Mouse (Mus musculus) gastrocnemius, adult 8-10 months (tissue): Measurements from ENCODE around the gene Lmbrd2. TPM values are rescaled to one million over a fixed set of nuclear protein-coding genes. Genes with fewer than 3 reads are reported as not detected.
"Not testable (repeated sequence)": the region's sequence is repeated elsewhere in the genome, so short reads cannot be mapped to it uniquely, and the experiment has no call there.

Experiments
- DNase-seq, 2 experiments: peaks; one replicate each; pipeline ENCODE4 v3.0.0; 2022; ENCODE audit warnings: low spot score in 2 of 2
- total RNA-seq, 4 experiments: library from RNA; stranded (reverse); gene quantifications; 2 replicates each; pipeline ENCODE4 v1.2.4; 2022

The Lmbrd2 gene
- total RNA-seq, 4 experiments from 2014 or later, result 15.9 to 19.6 (median 16.6) TPM

DNA sequence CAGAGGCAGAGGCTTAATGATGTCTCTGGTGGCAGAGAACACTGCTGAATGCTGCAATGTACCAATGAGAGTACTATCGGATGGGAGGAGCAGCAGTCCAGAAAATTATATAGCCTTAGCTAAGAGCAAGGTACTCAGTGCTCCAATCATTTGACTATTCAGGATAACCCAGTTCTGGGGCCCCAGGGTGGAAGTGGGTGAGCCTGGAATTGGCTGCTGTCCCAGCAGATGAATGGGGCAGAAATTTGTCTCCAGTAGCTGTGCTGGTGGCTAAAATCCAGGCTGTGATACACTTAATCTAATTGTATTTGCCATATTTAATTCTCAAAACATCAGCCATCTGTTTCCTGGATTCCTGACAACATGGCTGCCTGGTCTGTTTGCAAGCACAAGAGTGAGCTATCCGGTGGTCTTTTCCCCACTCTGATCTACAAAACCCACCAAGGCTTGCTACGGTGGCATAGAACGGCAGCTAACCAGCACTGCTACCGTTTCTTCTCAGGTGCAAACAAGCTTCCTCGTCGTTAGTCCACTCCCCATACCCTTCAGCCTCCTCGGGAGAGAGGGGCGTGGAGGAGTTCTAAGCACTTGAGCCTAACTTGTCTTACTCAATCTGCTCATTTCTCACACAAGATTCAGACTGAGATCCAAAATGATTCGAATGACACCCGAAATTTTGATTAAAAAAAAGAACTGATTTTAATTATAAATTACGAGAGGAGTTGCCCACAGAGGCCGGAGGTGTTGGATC, 7.5 kb upstream of the Lmbrd2 start:
- no peak for DNase-seq

DNA sequence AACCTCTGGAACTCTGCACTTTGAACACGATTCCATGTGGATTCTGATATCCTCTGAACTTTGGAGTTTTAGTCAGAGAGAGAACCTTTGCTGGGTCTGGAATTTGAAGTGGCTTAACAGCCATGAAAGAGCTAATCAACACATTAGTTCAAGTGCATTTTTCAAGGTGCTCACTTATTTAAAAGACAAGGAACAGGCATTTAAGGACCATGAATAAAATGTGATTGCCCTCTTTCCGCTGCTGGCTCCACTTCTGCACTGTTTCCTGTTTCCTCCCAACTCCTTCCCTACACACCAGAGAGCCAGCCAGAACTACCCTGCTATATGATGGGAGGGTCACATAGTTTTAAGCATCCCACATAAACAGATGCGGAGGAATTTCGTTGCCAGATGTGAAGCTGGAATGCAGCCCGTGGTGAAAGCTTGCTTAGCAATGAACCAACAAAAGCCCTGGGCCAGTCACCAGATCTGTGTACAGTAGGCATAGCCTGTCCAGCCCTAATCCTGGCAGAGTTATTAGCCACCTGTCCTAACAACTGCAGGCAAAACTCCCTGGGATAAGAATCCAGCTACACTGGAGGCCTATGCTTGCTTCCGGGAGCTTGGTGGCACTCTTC, 5.4 kb upstream of the Lmbrd2 start:
- peak in 1 of 2 experiments; percentile 9 for DNase-seq

DNA sequence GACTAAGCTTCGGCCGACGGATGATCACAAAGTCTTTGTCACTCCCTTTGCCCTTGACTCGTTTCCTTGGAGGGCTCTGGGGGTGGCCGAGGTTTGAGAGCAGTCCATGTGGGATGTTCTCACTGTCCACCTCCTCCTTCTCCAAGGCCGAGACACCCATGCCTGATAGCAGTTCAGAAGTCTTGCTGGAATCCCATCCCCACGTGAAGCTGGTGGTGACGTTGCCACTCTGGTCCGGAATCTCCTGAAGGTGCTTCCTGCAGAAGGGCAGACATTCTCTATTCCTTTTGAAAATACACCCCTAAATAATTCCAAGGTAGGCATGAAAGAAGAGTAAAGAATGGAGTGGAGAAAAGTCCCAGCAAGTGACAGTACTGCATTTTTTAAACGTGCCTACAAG, 903 bp upstream of the Lmbrd2 start:
- no peak for DNase-seq

DNA sequence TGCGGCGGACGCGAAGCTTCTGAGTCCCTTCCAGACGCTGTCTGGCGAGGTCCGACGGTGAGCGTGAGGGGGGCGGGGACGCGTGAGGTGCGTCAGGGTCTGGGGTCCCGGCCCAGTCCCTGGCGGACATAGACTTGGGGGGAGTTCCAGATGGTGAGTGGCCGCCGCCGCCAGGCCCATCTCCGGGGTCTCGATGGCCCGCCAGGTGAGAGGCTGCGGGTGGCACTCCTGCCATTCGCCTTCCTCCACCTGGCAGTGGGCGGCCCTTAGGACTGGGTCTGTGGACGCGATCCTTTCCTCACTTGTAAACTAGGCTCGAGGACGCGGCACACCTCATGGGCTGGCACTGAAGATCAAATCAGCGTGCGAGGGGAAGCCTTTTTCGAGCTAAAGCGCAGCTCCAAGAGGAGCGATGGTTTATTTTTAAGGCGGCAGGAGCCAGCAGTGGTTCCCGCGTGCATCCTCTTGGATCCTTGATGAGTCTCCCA, 378 bp downstream of the Lmbrd2 start:
- no peak for DNase-seq

DNA sequence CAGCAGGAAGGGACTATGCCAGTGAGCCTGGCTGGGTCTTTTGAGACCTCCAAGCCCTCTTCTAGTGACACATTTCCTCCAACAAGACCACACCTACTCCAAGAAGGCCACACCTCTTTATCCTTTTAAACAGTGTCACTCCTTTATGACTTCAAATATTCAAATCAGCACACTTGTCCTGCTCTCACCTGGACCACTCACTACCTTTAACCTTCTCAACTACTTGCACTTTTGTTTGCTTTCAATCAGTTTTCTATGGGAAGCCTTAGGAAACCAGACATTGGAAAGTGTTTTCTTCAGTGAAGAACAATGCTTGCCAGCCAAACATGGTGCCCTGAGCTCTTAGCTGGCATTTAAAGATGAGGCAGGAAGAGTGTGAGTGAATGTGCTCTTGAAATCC, 15.0 kb downstream of the Lmbrd2 start, which contains the start of gene Skp2:
Skp2 (minus strand) TSS at position 101 of the 400 bp plus-strand sequence.
- DNase-seq, result no peak

DNA sequence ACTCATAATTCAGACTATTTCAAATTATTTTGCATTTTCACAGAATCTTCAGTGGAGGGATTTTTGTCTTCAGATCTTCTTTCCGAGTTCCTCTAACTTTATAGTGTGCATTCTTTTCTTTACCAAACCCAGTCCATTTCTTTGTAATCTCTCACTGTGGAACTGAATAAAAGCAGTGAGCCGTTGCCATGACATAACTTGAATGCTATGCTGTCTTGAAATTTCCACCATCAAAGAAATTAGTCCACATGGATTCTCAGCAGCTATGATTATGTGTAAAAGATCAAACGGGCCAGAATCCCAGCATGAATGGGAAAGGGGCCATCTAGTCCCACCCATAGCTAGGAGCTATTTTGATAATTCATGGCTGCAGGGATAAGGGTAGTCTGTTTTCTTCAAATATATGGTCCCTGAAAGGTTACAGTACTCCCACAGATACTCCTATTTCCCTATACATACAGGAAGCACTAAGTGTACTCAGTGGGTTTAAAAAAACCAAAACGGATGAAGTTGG, 22.3 kb downstream of the Lmbrd2 start:
- DNase-seq, result no peak

DNA sequence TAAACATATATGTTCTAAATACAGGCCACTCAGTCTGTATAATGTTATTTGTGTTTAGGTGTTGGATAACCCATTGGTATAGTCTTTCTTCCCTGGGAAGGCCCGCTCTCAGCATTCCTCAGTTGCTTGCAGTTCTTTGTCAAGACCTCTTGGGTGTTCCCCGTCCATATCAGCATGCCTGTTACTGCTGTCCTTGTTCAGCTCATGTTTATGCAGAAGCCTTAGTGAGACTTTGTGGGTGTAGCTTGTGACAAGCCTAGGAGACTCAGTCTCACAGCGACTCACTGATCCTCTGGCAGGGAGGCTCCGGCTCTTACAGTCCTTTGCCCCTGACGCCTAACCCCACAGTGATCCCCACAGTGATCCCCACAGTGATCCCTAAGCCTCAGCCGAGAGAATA, 23.8 kb downstream of the Lmbrd2 start:
- no peak for DNase-seq

DNA sequence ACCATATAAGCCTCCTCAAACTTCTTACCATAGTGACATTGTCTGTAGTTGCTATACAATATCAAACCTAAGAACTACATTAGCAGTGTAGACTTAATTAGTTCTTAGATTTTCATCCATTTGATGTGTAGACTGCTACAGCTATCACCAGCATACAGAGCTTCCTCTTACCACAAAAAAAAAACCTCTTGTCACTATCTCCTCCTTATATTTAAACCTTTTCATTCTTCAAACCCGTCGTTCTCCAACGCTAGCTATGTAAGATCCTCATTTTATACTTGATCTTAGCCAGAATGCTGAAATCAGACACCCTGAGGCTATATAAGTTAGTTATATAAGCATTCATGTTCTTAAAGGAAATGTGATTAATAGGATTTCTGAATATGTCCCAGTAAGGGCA, 36.7 kb downstream of the Lmbrd2 start:
- DNase-seq, result no peak

DNA sequence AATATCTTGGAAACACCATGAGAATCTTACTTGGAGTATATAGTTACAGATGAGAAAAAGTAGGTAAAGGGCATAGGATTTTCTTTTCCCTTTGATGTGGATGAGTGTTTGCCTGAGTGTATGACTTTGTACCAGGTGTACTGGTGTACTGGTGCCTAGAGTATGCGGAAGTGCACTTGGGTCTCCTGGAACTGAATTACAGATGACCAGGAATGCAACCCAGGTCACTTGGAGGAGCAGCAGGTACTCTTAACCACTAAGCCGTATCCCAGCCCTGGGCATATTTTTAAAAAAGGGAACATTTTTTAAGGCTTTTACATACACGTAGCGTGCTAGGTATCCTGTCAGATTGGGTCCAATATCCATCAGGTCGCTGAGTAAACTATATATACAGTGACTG, 43.6 kb downstream of the Lmbrd2 start:
- DNase-seq, result no peak

DNA sequence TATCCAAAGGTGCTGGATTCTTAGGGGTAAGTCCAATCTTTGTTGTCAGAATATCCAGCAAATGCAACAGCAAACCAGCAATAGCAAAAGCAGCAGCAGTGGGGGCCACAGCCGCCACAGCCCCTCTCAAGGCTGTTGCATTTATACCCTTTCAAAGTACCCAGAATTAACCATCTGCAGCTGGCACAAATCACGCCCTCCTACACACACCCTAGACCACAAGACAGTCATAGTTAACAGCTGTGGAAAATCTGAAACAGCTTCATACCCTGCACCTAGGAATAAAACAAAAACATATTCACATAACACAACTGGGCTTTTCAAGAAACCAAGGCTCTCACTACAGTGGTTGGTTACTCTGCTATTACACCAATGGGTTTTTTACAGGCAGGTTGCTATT, 49.4 kb downstream of the Lmbrd2 start:
- DNase-seq, result no peak

DNA sequence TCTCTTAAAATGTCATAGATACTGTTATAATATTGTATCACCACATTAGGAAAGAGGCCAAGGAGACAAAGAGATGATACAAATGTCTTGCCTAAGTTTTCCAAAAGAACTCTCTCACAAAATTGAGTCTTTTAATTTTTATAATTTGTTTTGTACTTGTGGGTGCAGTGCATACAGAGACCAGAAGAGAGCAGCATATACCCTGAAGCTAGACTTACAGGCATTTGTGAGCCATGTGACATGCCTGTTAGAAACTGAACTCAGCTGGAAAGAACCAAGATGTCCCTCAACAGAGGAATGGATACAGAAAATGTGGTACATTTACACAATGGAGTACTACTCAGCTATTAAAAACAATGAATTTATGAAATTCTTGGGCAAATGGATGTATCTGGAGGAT, 52.3 kb downstream of the Lmbrd2 start:
- DNase-seq, result not testable (repeated sequence)

DNA sequence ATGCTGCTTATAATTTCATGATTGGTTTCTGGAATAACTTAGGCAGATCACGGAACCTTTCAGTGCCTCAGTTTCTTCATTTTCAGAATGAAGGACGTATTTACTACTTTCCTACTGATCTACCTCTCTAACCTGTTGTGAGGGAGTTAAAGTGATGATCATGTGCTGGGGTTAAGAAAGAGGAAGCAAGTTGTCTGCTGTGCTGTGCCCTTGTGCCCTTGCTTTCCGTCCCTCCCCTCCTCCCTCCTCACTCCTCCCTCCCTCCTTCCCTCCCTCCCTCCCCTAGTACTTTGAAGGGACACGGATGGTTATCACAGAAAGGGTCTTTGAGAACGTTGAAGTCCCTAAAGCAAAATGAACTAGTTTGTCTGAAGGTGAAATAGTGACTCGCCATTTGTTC, 58.1 kb downstream of the Lmbrd2 start:
- DNase-seq, result no peak

DNA sequence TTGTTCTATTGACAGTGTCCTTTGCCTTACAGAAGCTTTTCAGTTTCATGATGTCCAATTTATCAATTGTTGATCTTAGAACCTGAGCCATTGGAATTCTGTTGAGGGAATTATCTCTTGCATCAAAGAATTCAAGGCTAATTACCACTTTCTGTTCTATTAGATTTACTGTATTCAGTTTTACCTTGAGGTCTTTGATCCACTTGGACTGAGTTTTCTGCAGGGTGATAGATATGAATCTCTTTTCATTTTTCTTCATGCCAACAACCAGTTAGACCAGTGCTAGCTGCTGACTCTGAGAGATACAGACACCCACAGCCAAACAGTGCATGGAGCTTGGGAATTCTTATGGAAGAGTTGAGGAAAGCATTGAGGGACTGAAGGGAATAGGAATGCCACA, 71.5 kb downstream of the Lmbrd2 start:
- DNase-seq, result no peak

DNA sequence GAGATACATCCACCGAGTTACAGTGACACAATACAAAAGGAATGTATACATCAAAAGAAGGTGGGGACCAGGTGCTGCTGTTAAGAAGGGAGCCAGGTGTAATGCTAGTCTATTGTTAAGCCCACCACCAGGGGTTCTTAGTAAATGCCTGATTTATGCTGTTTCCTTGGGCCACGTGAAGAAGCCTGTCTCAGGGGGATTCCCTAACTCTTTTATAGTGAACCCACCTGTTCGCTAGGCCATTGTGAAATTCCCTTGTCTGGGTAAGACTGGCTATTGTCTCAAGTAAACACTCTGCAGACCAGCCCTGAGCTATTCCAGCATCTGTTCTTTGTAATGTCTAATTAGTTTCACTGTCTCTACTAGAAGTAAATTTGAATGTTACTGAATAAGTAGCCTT, 72.7 kb downstream of the Lmbrd2 start:
- DNase-seq, result not testable (repeated sequence)

DNA sequence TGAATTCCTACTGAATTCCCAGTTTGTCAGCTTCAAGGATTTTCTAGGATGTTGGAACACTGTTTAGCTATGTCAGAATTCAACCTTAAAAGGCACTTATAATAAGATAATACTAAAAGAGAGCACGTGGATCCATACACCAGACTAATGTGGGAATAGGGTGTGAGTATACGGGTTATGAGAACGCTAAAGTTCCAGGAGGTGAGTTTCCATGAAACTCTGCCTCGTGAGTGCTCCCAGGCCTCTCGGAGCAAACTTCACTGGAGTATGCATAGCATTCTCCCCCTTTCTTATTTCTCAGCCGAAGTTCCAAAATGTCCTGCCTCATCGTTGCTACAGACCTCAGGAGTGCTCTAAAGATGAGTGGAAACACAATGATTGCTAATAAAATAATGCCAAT, 73.1 kb downstream of the Lmbrd2 start:
- DNase-seq, result not testable (repeated sequence)

DNA sequence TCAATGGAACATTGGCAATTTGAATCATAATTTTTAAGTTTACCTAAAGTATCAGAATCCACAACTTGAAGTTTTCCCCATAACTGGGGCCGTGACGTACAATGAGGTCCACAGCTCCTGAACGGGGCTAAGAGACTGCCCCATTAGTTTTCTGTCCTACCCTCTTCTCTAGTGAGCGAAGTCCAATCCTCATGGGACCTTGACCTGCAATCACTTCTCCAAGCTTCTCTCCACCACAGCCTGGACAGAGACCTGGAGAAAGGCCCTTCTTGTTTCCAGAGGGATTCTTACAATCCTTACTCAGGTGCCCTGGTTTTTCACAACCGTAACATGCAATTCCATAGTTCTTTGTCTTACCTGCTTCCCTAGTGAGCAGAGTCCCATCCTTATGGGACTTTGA, 76.1 kb downstream of the Lmbrd2 start:
- DNase-seq, result no peak

DNA sequence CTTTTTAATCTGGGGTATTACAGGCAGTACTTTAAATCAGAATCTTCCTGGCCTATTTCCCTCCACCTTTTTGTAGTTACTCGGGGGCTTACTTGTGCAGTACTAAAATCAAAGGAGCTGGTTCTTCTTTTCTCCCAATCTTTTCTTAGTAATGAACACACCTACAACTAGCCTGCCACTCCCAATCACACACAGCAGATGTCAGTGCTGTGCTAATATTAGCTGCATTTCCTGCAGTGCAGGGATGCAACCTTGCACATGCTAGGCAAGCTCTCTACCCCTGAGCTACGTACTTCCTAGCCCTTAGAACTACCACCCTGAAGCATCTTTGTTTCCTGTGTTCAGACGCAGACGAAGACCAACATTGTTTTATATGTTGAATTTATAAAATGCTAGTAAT, 90.6 kb downstream of the Lmbrd2 start:
- DNase-seq, result not testable (repeated sequence)

DNA sequence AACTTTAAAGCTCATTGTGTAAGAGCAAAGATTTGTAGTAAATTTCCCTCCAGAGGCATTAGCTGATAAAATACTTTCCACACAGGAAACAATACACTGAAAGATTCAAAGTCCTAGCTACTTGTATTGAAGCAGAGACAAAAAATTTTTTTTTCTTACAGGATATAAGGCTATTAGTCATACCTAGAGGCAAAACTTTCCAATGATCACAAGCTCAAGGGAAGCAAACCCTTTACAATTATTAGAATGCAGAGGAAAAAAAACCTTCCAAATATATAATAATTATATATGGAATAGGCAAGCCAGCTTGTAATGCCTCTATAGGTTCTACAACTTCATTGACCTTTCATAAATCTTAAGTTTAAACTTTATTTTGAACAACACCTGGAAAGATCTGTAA, 106.0 kb downstream of the Lmbrd2 start:
- DNase-seq, result no peak

Other genes with a start within 250 kb of the Lmbrd2 start
- gene Ranbp3l, start 172.6 kb upstream of the Lmbrd2 start, total RNA-seq, result under 1 TPM in 1 of 4 experiments, not detected in 3; 0.12 TPM
- 10 to 100 TPM; 30.8 to 41.8 (median 37.9) TPM for gene Nadk2, start 69.3 kb upstream of the Lmbrd2 start, total RNA-seq
- under 1 TPM; 0.15 to 0.53 (median 0.35) TPM for gene Skp2, start 14.9 kb downstream of the Lmbrd2 start, total RNA-seq
- not detected for gene Ugt3a1, start 136.3 kb downstream of the Lmbrd2 start, total RNA-seq
- gene Ugt3a2, start 195.0 kb downstream of the Lmbrd2 start, total RNA-seq, result not detected